Mouse (Mus musculus): ENCODE results near the gene Vhl.

GRCm38 (mm10) chr6:113644808-113645207 is 21.0 kb downstream of the Vhl start:
- TF ChIP-seq POLR2A (IDR thresholded peaks at IDR 0.05; ENCODE audit: extremely low read depth, insufficient read depth, low read length) (no peak), CTCF (IDR thresholded peaks at IDR 0.05; ENCODE audit: extremely low read depth, insufficient read depth, low read length) (no peak)

All from cortical plate, adult 2 months (tissue).